Mouse (Mus musculus): ENCODE measurements at regions not wholly inside any gene's neighbourhood (a gene's known extent, or its start where the extent isn't known, plus 50 kb on each side); places are given as distances from the start of the nearest gene placed in this dataset.

- TF ChIP-seq CTCF (IDR thresholded peaks at IDR 0.05; ENCODE audit: low read depth, low read length) (no peak), POLR2A (IDR thresholded peaks at IDR 0.05; ENCODE audit: borderline replicate concordance, low read depth, low read length) (no peak)
Observed at GRCm38 (mm10) chr12:26086414-26086813, 328.6 kb downstream of the Rnf144a start.

GRCm38 (mm10) chr12:26079061-26079625 is 335.9 kb downstream of the Rnf144a start:
- no peak overlapping the region for H3K4me3 ChIP-seq (ENCODE audit: insufficient read depth, low read length)
- H3K4me1 ChIP-seq (ENCODE audit: control insufficient read depth, insufficient read depth, low read length), result no peaks in the 10 kb centered on the region
- no peak for TF ChIP-seq POLR2A (IDR thresholded peaks at IDR 0.05; ENCODE audit: borderline replicate concordance, low read depth, low read length)
- TF ChIP-seq CTCF (IDR thresholded peaks at IDR 0.05; ENCODE audit: low read depth, low read length), result no peak
- H3K27ac ChIP-seq (ENCODE audit: insufficient read depth, low read depth, low read length), result no peak overlapping the region

More at GRCm38 (mm10) chr12:26086414-26086813, 328.6 kb downstream of the Rnf144a start:
- Histone ChIP-seq H3K27ac (ENCODE audit: insufficient read depth, low read depth, low read length) (no peak overlapping the region), H3K4me3 (ENCODE audit: insufficient read depth, low read length) (no peak overlapping the region), H3K4me1 (ENCODE audit: control insufficient read depth, insufficient read depth, low read length) (no peaks in the 10 kb centered on the region)

DNA sequence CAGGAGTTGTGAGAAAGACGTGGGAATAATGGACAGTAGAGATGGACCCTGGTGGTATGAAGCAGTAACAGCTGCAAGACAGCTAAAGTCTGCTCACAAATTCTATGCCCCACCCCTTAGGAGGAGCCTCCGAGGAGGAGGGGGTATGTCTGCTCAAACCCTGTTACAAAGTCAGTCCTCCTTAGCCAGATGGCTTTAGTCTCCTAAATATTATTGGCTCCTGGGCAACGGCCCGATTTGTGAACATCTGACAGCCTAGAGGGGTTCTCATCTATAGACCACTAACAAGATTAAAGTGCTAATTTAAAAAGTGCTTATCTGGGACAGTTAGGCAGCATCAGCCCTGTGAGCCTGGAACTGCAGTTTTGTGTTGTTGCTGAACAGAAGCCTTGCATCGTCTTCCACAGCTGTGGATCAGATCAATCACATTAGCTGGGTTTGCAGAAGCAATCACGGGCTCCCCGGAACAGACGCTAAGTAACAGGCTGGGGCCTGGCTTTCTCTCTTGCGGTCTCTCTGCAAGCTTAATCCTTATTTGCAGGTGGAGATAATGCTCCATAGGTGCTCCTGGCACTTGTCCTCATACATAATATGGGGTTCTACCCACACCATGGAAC is 339.3 kb downstream of the Rnf144a start:
- H3K4me1 ChIP-seq (ENCODE audit: control insufficient read depth, insufficient read depth, low read length), result no peaks in the 10 kb centered on the region
- no peak overlapping the region for H3K27ac ChIP-seq (ENCODE audit: insufficient read depth, low read depth, low read length)
- H3K4me3 ChIP-seq (ENCODE audit: insufficient read depth, low read length), result no peak overlapping the region
- TF ChIP-seq CTCF (IDR thresholded peaks at IDR 0.05; ENCODE audit: low read depth, low read length) (no peak), POLR2A (IDR thresholded peaks at IDR 0.05; ENCODE audit: borderline replicate concordance, low read depth, low read length) (no peak)

DNA sequence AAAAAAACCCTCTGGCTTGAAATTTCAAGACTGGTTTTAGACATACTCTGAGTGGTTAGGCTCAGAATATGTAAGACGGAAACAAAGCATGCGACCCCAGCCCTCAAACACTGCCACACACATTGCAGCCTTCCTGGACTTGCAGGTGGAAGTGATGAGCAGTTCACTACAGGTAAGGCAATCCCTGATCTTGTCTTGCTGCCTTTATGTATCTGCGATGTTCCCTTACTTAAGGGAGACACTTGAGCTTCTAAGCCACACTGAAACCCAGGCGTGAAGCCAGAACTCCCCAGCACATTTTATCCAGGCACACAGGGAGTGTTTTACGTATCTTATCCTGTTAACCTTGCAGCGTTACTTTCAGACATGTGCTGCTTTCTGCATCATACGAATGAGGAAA is 342.9 kb downstream of the Rnf144a start:
- no peak for TF ChIP-seq CTCF (IDR thresholded peaks at IDR 0.05; ENCODE audit: low read depth, low read length)
- TF ChIP-seq POLR2A (IDR thresholded peaks at IDR 0.05; ENCODE audit: borderline replicate concordance, low read depth, low read length), result no peak
- H3K27ac ChIP-seq (ENCODE audit: insufficient read depth, low read depth, low read length), result no peak overlapping the region
- no peaks in the 10 kb centered on the region for H3K4me1 ChIP-seq (ENCODE audit: control insufficient read depth, insufficient read depth, low read length)

GRCm38 (mm10) chr12:26071610-26072009 is 343.4 kb downstream of the Rnf144a start:
- Histone ChIP-seq H3K4me1 (ENCODE audit: control insufficient read depth, insufficient read depth, low read length) (no peaks in the 10 kb centered on the region), H3K4me3 (ENCODE audit: insufficient read depth, low read length) (no peak overlapping the region), H3K27ac (ENCODE audit: insufficient read depth, low read depth, low read length) (no peak overlapping the region)
- TF ChIP-seq CTCF (IDR thresholded peaks at IDR 0.05; ENCODE audit: low read depth, low read length) (no peak; the same call in 1 of the 2 replicates), POLR2A (IDR thresholded peaks at IDR 0.05; ENCODE audit: borderline replicate concordance, low read depth, low read length) (no peak)

More for the DNA sequence above, 342.9 kb downstream of the Rnf144a start:
- no peak overlapping the region for H3K4me3 ChIP-seq (ENCODE audit: insufficient read depth, low read length)

GRCm38 (mm10) chr12:26068685-26069008 is 346.4 kb downstream of the Rnf144a start:
- no peak overlapping the region for H3K4me3 ChIP-seq (ENCODE audit: insufficient read depth, low read length)
- no peaks in the 10 kb centered on the region for H3K4me1 ChIP-seq (ENCODE audit: control insufficient read depth, insufficient read depth, low read length)
- no peak overlapping the region for H3K27ac ChIP-seq (ENCODE audit: insufficient read depth, low read depth, low read length)
- TF ChIP-seq CTCF (IDR thresholded peaks at IDR 0.05; ENCODE audit: low read depth, low read length), result no peak
- no peak for TF ChIP-seq POLR2A (IDR thresholded peaks at IDR 0.05; ENCODE audit: borderline replicate concordance, low read depth, low read length)

DNA sequence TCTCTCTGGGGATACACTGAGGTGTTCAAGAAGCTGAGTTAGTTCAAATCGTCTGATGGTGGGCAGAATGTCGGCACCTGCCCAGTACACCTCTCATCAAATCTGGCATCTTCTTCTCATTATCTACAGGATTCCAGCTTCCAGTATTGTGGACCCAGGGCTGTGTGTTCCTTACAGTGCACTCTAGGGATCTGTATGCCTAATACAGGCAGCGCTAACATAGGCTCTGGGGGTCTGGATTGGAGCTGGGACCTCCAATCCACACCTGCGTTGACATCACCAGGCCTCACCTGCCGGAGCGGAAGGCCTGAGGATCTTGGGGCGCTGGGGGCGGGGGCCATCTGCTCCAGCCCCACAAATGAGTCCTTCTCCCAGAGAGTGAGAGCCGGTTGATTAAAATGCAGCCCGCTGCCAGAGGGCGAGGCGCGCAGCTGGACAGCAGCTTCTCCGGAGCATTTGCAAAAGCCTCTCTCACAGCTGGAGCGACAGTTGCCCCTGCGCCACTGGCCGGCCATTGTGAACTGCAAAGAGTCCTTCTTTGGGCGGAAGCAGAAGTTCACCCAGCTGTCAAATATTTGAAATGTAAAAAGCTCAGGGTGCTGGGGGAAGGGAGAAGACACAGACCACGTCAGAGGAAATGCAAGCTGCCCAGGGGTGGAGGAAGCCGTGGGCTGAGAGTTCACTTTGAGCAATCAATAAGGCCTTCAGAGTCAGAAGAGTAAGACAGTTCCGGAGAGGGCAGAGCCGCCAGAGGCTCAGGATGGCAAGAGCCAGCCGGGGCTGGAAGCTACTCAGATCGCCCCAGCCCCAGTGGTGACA is 347.0 kb downstream of the Rnf144a start:
- Histone ChIP-seq H3K4me3 (ENCODE audit: insufficient read depth, low read length) (no peak overlapping the region), H3K4me1 (ENCODE audit: control insufficient read depth, insufficient read depth, low read length) (no peaks in the 10 kb centered on the region), H3K27ac (ENCODE audit: insufficient read depth, low read depth, low read length) (no peak overlapping the region)
- TF ChIP-seq CTCF (IDR thresholded peaks at IDR 0.05; ENCODE audit: low read depth, low read length) (no peak), POLR2A (IDR thresholded peaks at IDR 0.05; ENCODE audit: borderline replicate concordance, low read depth, low read length) (no peak)

DNA sequence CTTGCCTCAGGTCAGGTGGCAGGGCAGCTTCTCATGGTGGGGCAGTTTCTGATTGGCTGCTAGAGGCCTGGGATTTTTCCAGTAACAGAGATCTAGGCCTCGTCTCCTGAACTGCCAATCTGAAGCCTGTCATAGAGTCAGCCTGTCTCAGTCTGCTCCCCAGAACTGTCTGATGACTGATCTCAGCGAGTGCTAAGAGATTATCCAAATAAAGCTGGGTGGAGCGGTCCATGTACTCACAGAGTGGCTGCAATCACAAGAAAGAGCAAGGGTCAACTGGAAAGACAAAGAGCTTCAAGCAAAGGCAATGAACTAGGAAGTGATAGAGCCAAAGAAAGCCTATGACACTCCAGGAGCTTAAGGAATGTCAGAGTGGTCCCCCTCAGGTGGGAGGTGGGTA is 354.7 kb downstream of the Rnf144a start:
- no peak for TF ChIP-seq POLR2A (IDR thresholded peaks at IDR 0.05; ENCODE audit: borderline replicate concordance, low read depth, low read length)
- no peak for TF ChIP-seq CTCF (IDR thresholded peaks at IDR 0.05; ENCODE audit: low read depth, low read length)
- Histone ChIP-seq H3K4me3 (ENCODE audit: insufficient read depth, low read length) (no peak overlapping the region), H3K27ac (ENCODE audit: insufficient read depth, low read depth, low read length) (no peak overlapping the region), H3K4me1 (ENCODE audit: control insufficient read depth, insufficient read depth, low read length) (no peaks in the 10 kb centered on the region)

DNA sequence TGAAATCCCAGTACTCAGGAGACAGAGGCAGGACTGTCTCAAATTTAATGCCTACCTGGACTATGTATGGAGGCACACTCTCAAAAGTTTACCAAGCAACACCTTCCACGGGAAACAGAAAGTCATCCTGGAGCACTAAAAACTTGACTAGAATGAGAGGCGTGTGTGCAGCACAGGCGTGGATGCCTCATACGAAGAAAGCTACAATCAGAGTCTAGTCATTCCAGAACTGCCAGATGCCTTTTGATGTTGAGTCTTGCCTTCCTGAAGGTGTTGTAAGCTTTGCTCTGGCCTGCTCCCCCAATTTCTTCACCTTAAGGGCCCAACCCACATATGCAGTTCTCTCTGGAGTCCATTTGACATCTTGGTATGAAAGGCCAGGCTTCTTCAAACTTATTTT is 356.0 kb downstream of the Rnf144a start:
- no peak for TF ChIP-seq POLR2A (IDR thresholded peaks at IDR 0.05; ENCODE audit: borderline replicate concordance, low read depth, low read length)
- no peak for TF ChIP-seq CTCF (IDR thresholded peaks at IDR 0.05; ENCODE audit: low read depth, low read length)
- no peak overlapping the region for H3K27ac ChIP-seq (ENCODE audit: insufficient read depth, low read depth, low read length)
- H3K4me1 ChIP-seq (ENCODE audit: control insufficient read depth, insufficient read depth, low read length), result no peaks in the 10 kb centered on the region
- no peak overlapping the region for H3K4me3 ChIP-seq (ENCODE audit: insufficient read depth, low read length)

DNA sequence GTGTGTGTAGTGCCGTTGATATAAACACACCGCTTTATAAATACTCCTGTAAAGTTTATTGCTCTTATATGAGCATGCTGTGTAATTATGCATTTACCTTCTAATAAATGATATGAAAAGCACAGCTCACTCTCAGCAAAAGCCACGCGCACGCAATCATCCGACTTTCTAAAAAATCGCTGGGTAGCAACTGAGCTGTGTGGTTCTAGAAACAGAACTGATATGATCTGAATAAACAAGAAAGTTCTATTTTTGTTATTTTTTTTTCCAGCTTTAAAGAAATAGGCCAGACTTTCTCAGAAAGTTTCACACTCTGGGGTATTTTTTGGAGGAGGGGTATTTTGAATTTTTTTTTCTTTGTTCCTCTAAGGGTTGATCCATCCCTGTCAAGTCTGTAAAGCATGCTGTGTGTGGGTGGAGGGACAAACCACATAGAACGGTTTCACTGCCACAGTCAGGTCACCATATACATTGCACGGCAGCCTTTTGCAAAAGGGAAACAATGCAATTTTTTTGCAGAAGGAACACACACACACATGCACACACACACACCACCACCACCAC is 357.5 kb downstream of the Rnf144a start:
- no peak for TF ChIP-seq CTCF (IDR thresholded peaks at IDR 0.05; ENCODE audit: low read depth, low read length)
- TF ChIP-seq POLR2A (IDR thresholded peaks at IDR 0.05; ENCODE audit: borderline replicate concordance, low read depth, low read length), result no peak
- Histone ChIP-seq H3K27ac (ENCODE audit: insufficient read depth, low read depth, low read length) (no peak overlapping the region), H3K4me3 (ENCODE audit: insufficient read depth, low read length) (no peak overlapping the region), H3K4me1 (ENCODE audit: control insufficient read depth, insufficient read depth, low read length) (no peaks in the 10 kb centered on the region)

All from bone marrow macrophage, adult 2 months (primary cell).